Mouse (Mus musculus) heart, postnatal 25 days (tissue): ENCODE data around the gene Hunk. TPM values are rescaled to one million over a fixed set of nuclear protein-coding genes. Genes with fewer than 3 reads are reported as not detected.
A peak's percentile ranks its signal among the peaks of the same experiment; 100 is the strongest.

Source experiments
- DNase-seq: peaks from one replicate; pipeline ENCODE4 v3.0.0; 2022; ENCODE audit warnings: low spot score
- intact Hi-C: fragments of 180-260 bp; cut with DNase I; formaldehyde crosslinking; loops from one replicate; pipeline ENCODE4 v1.15.1; 2025
- total RNA-seq, 2 experiments: library from RNA; stranded (reverse); gene quantifications; 2 replicates each; pipeline ENCODE4 v1.2.3; 2021

Hunk gene
- total RNA-seq, 2 experiments from 2014 or later, result 0.50 to 1.1 TPM

- no peak for DNase-seq
- intact Hi-C loops, result no loop called here
Measured at GRCm38 (mm10) chr16:90485599-90485998, 99.8 kb downstream of the Hunk start.

GRCm38 (mm10) chr16:90490066-90490465 is 104.3 kb downstream of the Hunk start:
- intact Hi-C loops, result no loop called here
- DNase-seq, result no peak

GRCm38 (mm10) chr16:90491898-90492499 is 106.2 kb downstream of the Hunk start:
- DNase-seq, result no peak
- intact Hi-C loops, result no loop called here

GRCm38 (mm10) chr16:90496930-90497329 is 111.1 kb downstream of the Hunk start:
- intact Hi-C loops, result no loop called here
- no peak for DNase-seq

GRCm38 (mm10) chr16:90497749-90498464 is 112.1 kb downstream of the Hunk start:
- intact Hi-C loops, result no loop called here

GRCm38 (mm10) chr16:90500809-90501208 is 115.0 kb downstream of the Hunk start:
- no peak for DNase-seq
- intact Hi-C loops, result no loop called here

More at GRCm38 (mm10) chr16:90497749-90498464, 112.1 kb downstream of the Hunk start:
- DNase-seq, result no peak

- DNase-seq, result no peak
- intact Hi-C loops, result no loop called here
Measured at GRCm38 (mm10) chr16:90505252-90505651, 119.4 kb downstream of the Hunk start.

GRCm38 (mm10) chr16:90505680-90506079 is 119.9 kb downstream of the Hunk start:
- DNase-seq, result no peak
- intact Hi-C loops, result no loop called here

- intact Hi-C loops, result no loop called here
- DNase-seq, result peak; percentile 36
Measured at GRCm38 (mm10) chr16:90511551-90512296, 125.9 kb downstream of the Hunk start.

GRCm38 (mm10) chr16:90517041-90517440 is 131.2 kb downstream of the Hunk start:
- DNase-seq, result no peak
- intact Hi-C loops, result no loop called here

- DNase-seq, result no peak
- intact Hi-C loops, result no loop called here
Measured at GRCm38 (mm10) chr16:90518232-90518631, 132.4 kb downstream of the Hunk start.

GRCm38 (mm10) chr16:90518732-90519295 is 133.0 kb downstream of the Hunk start:
- intact Hi-C loops, result no loop called here
- DNase-seq, result no peak

- no peak for DNase-seq
- intact Hi-C loops, result no loop called here
Measured at GRCm38 (mm10) chr16:90521191-90521950, 135.6 kb downstream of the Hunk start.

GRCm38 (mm10) chr16:90521951-90522255 is 136.1 kb downstream of the Hunk start:
- intact Hi-C loops, result no loop called here
- DNase-seq, result no peak

GRCm38 (mm10) chr16:90522575-90522974 is 136.8 kb downstream of the Hunk start:
- intact Hi-C loops, result no loop called here
- DNase-seq, result no peak

- DNase-seq, result no peak
- intact Hi-C loops, result no loop called here
Measured at GRCm38 (mm10) chr16:90523373-90523772, 137.6 kb downstream of the Hunk start.

GRCm38 (mm10) chr16:90523894-90524293 is 138.1 kb downstream of the Hunk start:
- intact Hi-C loops, result no loop called here
- DNase-seq, result no peak

- no peak for DNase-seq
- intact Hi-C loops, result no loop called here
Measured at GRCm38 (mm10) chr16:90524393-90524792, 138.6 kb downstream of the Hunk start.

- intact Hi-C loops, result no loop called here
- DNase-seq, result no peak
Measured at GRCm38 (mm10) chr16:90533119-90533673, 147.4 kb downstream of the Hunk start.

- intact Hi-C loops, result no loop called here
- DNase-seq, result no peak
Measured at GRCm38 (mm10) chr16:90534591-90534990, 148.8 kb downstream of the Hunk start.
